Mouse (Mus musculus): ENCODE data around the gene 2310034G01Rik.

2310034G01Rik gene

DNA sequence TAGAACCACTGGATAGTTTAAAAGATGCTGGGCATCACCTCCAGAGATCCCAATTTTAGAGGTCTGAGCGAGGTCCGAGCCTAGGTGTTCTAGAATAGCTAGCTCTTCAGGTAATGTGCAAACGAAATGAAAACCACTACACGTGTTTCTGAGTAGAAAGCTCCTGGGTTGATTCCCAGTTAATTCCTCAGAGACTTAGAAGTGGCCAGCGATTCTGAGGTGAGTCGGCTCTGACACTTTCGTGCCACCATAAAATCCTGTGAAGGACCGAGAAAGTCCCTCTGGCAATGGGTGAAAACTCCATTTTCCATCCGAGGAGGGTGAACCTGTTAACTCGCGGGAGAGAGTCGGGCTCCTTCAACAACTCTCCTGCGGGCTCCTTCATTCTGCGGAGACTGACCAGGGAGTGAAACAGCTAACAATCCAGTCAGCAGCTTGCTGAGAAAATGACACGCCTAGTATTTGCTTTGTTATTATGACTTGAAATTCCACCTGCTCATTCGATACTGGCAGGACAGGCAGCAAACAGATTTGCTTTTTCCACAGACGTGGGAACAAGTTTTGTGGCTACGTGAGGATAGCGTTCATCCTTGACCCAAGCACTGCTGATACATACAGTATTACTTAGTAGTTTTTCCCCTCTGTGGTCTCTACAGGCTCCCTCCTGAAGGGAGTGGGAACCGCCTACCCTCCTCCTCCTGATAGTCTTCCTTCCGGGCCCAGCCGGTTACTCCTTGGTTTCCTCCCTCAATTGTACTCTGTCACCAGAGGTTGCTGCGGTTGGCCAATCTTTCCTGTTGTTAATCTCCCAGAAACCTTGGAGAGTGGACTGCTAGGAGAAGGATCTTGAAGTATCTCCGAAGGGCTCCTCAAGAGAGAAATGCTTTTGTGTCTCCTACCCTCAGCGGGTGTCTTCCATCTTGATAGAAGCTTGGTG, 7.5 kb upstream of the 2310034G01Rik start:
- no peak for DNase-seq

DNA sequence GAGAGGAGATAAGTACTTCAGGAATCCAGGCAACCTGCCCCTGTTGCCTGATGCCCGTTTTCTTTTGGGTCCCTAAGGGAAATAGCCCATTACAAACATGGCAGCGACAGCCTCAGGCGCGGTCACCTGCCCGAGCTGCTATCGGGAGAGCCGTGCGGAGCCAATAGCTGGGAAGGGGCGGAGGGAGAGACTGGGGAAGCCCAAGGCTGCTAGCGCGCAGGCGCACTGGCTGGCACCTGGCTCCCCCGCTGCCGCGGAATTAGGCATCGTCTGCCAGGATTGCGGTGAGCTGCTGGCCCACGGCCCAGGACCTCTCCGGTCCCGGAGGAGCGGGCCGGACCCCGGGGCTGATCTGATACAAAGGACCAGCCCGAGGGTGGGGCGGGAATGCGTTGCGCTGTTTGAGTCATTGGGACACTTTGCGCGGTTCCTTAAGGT, 6.6 kb upstream of the 2310034G01Rik start:
- peak; percentile 90 for DNase-seq

DNA sequence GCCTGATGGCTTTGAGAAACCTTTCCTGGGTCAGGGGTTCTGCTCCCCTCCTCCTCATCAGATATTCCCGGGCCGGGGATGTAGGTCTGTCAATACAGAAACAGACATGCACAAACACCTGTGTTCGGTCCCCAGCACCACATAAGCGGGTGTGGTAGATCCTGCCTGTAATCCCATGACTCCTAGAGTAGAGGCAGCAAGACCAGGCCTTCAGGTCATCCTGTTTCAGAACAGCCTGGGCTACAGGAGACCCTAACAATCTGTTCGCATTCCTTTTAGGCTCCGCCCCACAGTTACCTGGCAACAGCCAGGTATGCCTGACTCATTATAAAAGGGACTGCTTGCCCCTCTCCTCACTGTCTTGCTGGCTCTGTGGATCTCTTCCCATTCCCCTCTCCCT, 552 bp downstream of the 2310034G01Rik start:
- no peak for DNase-seq

DNA sequence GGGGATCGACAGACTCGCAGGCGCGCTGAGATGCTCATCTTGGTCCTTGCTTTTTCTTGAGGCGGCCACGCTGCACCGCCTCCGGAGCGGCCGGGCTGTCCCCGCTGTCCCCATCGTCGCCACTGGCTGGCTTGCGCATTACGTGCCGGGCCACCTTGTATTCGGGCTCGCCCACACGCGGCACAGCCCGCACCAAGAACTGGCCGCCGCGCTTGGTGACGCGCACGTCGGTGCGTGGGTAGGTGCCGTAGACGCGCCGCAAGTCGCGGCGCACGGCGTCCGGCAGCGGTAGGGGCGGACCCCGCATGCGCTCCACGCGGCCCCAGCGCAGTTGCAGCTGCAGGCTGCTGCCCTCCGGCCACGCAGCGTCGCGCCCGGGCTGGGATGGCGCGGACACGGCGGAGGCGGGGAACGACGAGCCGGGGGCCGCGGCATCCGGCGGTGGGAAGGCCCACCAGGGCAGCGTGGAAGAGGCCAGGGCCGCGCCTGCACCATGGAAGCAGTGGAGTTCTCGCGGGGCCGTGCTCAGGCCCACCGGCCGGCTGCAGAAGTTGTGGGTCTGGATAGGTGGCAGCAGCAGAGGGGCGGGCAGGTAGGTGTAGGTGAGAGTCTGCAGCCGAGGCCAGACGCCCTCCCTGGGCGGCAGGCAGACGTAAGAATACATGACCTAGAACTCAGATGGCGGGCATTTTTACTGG, 1.2 kb downstream of the 2310034G01Rik start:
- peak; percentile 94 for DNase-seq

DNA sequence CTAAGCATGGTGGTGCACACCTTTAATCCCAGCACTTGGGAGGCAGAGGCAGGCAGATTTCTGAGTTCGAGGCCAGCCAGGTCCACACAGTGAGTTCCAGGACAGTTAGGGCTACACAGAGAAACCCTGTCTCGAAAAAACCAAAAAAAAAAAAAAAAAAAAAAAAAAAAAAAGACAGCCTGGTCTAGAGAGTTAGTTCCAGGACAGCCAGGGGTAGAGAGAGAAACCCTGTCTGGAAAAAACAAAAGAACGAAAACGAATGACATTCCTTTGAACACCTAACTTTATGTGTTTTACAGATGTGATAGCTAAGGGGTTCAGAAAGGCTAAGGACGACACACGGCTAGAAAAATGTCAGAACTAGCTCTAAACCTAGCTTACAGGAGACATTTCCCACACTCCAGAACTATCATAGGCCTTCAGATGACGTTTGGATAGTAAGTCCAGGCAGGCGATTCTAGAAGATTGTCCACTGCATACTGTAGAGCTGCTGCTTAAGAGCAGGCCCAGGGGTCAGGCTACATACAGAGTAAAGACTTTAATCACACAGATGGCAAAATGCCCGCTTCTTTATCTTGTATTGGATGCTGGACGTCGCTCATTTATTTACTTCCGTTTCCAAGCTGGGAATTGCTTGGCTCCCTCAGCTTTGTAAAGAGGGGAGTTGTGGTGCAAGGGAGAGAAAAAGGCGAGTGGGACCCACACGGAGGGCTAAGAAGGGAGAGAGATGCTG, 2.0 kb downstream of the 2310034G01Rik start:
- no peak for DNase-seq

DNA sequence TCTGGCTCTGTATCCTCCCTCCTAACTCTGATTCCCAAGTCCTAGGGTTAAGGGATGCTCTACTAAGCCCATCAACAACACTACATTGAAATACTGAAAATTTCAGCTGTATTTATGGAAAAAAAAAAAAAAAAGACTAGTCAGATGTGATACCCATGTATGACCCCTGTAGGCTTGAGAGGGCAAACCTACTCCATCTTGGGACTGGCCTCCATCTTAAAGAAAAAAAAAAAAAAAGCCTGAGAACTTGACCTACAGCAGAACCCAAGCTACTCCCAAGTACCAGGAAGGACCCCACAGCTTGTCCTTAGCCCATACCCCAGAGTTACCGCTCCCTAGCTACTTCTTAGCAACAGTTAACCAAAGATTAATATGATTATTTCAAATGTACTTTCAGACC, 3.0 kb downstream of the 2310034G01Rik start:
- DNase-seq = no peak

DNA sequence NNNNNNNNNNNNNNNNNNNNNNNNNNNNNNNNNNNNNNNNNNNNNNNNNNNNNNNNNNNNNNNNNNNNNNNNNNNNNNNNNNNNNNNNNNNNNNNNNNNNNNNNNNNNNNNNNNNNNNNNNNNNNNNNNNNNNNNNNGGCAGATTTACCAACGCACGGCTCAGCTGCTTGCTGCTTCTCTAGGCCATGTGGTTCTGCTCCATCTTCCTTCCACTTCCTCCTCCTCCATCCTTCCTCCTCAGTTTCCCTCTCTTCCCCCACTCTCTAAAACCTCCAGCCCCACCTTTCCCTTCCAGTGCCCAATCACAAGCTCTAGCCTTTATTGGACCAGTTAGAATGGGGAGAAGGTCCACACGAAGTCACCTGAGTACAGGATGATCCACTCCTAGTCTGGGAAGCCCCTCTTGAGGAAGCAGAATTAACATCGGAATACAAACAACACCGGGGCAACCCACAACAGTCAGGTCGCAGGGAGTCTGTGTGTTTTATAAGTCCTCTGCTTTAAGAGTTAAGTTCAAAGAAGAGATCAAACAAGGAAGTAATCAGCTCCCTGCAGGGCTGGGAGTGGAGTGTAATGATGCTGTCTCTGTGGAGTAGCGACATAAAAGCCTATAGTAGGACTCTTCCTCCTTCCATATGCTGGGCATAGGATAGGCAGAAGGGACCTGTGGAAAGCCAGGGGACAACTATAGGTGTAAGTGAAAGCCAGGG, 5.2 kb downstream of the 2310034G01Rik start:
- no peak for DNase-seq

DNA sequence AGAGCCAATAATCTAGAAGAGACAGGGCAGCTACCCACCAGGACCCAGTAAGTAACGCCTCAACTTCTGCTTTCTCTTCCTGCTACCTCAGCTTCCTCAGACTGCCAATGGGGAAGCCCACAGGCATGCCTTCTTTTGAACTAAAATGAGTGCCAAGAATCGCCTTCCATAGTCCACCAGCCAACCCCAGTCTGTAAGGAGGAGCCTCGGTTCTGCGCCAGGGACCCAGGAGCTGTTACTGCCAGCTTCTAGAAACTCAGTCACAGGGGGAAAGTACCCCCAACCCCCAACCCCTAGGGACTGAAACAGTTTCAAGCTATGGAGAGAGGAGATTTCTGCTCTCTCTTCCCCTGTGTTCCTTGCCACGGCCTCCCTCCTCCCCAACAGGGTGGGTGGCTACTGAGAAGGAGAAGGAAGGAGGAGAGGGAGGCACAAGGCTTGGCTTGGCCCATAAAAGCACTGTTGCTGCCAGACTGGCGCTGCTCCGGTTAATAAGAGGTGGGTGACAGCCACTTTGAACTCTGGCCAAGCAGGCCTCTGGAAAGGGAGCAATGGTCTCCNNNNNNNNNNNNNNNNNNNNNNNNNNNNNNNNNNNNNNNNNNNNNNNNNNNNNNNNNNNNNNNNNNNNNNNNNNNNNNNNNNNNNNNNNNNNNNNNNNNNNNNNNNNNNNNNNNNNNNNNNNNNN, 10.7 kb downstream of the 2310034G01Rik start:
- no peak for DNase-seq

DNA sequence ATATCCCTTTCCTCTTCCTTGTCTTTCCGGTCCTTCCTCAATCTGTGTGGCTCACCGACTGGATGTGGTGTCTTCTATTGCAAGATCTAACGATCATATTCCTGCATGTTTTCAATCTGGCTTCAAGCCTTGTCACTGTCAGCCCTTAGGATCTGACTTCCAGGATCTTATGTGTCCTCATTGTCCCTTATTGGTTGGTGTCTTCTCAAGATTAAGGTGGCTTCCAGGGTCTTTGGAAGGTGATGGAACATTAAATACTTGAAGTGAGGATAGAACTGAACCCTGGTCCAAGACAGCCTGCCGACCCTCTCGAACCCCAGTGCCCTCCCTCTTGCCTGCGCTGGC, 11.2 kb downstream of the 2310034G01Rik start:
- DNase-seq = no peak

DNA sequence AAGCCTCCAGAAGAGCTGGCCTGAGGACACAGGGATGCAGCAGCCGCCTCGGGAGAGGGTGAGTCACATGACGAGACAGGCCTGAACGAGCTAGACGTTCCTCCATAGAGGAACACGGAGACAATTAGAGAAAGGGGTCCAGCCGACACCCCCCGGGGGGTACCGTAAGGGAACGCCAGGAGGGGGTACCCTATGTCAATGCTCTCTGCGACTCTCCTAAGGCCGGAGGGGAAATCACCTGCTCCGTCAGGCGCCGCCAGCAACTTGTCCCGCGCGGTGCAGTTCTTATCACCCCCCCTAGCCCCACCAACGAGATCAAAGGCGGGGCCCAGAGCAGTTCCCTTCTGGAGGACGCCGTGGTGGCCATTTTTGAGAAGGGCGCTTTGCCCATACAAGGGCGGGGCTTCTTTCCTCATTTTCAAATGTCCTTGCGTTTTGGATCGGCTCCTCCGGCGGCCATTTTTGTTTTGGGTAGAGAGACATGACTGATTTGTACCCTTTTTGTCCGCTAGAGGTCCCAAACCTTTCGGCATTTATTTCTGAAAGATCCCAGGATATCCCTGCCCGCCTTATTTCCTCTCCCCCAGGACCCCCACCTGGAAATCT, 11.7 kb downstream of the 2310034G01Rik start, which contains the start of gene Cuedc2:
Gene Cuedc2, minus strand, starts transcription at position 372 of the 606 bp plus-strand sequence.
- peak; percentile 96 for DNase-seq

DNA sequence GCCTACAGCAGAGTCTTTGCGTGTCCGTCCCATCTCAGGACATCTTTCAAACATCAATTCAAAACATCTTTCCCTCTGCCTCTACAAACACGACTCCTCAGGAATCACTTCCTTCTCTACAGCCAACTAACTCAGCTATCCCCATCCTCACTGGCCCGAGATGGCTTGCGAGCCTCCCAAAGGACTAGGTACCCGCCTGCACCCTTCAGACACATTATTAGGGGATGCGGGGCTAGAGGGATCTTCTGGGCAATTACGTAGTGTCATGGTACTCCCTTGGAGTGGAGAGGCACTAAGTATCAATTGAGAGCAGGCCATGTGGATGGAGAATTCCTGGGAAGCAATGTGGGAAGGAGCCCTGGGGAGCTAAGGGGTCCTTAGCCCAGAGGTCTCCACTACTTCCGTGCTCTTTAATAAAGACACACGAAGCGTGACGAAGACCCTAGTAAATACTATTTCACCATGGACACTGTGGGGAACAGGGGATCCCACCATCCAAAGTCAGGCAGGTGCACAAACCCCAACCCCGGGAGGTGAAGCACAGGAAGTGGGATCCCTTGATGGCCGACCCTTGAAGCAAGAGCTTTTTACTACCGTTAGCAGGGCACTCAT, 12.3 kb downstream of the 2310034G01Rik start:
- no peak for DNase-seq

DNA sequence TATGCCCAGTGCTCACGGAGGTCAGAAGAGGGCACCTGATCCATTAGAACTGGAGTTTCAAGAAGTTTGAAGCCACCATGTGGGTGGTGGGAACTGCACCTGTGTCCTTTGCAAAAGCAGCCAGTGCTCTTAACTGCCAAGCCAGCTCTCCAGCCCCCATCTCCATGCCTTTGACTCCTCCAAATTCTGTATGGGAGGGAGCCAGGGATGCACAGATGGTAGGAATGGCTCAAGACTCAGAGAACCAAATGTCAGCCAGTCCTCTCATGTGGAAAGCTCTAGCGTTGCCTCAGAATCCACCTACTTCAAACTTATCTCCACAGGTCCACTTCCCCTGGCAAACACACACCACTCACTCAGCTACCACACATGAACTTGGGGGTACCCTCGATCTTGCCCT, 16.2 kb downstream of the 2310034G01Rik start:
- no peak for DNase-seq

DNA sequence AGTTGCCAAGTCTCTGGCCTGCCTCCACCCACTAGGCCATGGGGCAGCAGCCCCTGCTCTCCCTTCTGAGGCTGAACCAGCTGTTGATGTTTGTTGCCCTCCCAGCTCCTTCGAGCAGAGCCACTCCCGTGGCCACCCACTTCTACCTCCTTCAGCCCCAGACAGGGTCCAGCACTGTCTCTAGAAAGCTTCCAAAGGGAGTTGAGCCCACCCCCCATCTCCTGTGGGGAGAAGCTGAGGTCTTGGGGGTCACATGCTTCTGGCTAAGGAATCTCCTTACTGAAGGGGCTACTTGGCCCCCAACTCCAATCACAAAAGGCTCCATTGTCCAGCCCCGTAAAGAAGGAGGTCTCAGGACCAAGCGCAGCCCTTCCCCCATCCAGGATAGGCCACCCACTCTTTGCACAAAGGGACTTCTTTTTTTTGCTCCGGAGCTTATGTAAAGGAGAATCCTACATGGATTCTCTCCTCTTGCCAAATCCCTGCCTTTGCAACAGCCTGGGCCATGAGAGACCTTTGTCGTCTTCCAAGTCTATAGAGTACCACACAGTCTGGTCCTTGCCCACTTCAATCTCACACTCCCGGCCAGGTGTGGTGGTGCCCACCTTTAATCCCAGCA, 17.3 kb downstream of the 2310034G01Rik start:
- no peak for DNase-seq

DNA sequence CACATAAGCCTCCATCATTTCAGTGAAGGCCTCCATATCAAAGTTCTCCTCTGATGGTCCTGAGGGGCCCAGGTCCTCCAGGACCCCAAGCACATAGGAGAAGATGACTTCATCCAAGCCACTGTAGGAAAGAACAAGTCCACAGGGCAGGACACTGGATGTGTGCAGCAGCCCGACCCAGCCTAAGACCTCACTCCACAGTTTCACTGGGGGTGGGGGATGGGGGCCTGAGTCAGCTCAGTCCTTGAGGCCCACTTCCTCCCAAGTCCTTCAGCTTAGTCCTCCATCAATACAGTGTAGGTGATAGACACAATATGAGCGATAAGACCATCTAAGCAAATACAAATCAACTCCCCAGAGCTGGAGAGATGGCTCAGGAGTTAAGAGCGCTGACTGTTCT, 18.2 kb downstream of the 2310034G01Rik start:
- DNase-seq = no peak

DNA sequence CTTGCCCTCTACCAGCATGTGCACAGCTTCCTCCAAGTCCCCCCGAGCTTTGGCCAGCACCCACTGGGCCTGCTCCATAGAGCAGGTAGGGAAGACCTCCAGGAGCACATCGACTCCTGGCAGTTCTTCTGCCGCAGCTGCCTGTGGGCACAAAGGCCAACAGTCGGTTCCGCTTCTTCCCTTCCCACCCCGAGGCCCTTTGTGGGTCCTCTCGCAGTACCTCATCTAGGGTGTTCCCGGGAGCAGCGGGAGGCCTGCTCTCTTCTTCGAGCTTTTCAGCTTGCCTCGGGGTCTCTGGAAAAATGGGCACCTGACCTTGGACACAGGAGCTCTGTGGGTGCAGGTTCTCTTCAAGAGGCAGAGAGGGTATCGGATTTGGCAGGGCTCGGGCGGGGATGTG, 18.8 kb downstream of the 2310034G01Rik start:
- DNase-seq = no peak

DNA sequence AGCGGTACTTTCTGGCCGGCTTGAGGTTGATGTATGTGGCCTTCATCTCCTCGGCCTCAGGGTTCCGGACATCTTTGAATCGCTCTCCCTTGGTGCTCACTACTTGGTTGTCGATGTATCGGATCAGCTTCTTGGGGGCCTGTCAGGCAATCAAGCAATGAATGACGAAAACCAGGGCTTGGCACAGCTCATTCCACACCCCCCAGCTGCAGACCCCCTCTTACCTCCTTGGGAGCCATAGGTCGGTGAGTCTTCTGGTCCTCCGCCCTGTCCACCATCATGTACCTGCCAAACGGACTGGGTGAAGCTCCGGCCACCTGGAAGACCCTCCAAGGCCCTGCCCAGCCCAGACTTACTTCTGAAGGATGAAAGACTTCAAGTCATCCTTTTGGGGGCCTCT, 19.4 kb downstream of the 2310034G01Rik start:
- no peak for DNase-seq

DNA sequence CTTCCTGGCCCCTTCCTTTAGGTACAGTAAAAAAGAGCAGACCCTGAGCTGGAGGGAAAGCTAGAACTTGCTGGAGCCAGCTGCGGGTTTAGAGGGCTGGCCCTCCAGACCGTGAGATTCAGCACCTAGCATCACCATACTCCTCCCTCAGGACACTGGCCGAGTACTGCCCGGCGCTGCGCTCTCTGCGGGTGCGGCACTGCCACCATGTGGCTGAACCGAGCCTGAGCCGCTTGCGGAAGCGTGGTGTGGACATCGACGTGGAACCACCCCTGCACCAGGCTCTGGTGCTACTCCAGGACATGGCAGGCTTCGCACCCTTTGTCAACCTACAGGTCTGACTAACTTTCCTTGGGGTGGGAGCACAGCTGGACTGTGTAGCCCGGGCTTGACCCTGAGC, 20.2 kb downstream of the 2310034G01Rik start:
- peak; percentile 82 for DNase-seq

DNA sequence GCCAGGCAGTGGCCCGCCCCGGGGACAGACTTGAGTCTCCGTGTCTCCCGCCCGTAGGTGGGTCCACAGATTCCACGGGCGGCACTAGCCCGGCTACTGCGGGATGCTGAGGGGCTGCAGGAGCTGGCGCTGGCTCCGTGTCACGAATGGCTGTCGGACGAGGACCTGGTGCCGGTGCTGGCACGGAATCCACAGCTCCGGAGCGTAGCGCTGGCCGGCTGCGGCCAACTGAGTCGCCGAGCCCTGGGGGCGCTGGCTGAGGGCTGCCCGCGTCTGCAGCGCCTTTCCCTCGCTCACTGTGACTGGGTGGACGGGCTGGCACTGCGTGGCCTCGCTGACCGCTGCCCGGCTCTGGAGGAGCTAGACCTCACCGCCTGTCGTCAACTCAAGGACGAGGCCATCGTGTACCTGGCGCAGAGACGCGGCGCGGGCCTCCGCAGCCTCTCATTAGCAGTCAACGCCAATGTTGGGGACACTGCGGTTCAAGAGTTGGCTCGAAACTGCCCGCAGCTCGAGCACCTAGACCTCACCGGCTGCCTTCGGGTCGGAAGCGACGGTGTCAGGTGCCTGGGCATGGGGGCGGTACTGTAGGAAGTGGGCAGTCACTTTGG, 21.0 kb downstream of the 2310034G01Rik start:
- no peak for DNase-seq

DNA sequence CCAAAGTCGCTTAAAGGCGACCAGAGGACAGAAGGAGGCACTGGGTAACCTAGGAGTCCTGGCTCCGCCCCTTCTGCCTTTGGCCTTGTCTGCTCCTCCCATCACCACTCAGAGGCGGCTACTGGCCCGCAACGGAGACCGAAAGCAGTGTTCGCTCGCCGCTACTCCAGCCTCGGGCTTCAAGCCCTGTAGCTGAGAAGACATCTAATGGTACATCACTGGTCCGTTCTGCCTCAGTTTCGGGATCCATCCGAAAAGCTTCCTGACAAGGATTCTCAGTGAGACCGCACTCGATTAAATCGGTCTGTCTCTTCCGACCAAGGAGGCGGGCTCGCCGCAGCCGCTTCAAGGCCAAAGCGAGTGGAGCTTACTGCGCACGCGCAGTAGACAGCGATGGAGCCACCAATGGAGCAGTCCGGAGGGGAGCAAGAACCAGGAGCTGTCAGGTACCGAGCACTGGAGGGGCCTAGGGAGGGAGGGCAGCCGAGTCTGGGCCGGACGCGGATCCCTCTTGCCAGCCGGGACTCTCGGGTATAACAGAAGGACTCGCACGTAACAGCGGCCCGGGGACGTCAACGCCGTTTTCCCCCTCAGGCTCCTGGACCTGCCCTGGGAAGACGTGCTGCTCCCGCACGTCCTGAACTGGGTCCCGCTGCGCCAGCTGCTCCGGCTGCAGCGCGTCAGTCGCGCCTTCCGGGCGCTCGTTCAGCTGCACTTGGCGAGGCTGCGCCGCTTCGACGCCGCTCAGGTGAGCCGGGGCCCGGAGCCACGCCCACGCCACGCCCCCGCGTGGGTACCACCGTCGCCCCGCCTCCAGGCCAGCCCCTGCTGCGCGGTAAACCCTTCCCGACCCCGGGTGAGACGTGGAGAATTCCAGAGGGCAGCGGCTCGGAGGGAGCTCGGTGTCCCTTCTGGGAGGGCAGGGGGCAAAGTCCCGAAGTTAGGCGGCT, 21.7 kb downstream of the 2310034G01Rik start, which contains the start of gene Fbxl15:
Gene Fbxl15, plus strand, starts transcription at position 104 of the 950 bp plus-strand sequence.
- peak; percentile 96 for DNase-seq
